Mouse (Mus musculus) brain, embryonic 14.5 days (tissue): ENCODE results near the gene Tfam.

Experiments
- CTCF ChIP-seq: fragments of 200-500 bp; IDR thresholded peaks from 2 replicates; pipeline ENCODE4 v1.5.1; 2012; ENCODE audit warnings: inconsistent platforms, mild to moderate bottlenecking, moderate library complexity, borderline replicate concordance; ENCODE audit not compliant: insufficient read depth, insufficient read length; ENCODE audit errors: extremely low read depth
- POLR2A ChIP-seq: fragments of 200-500 bp; IDR thresholded peaks from 2 replicates; pipeline ENCODE4 v1.6.1; 2012; ENCODE audit warnings: mild to moderate bottlenecking, inconsistent platforms, borderline replicate concordance; ENCODE audit not compliant: poor library complexity, insufficient read depth, insufficient read length, severe bottlenecking; ENCODE audit errors: extremely low read depth

DNA sequence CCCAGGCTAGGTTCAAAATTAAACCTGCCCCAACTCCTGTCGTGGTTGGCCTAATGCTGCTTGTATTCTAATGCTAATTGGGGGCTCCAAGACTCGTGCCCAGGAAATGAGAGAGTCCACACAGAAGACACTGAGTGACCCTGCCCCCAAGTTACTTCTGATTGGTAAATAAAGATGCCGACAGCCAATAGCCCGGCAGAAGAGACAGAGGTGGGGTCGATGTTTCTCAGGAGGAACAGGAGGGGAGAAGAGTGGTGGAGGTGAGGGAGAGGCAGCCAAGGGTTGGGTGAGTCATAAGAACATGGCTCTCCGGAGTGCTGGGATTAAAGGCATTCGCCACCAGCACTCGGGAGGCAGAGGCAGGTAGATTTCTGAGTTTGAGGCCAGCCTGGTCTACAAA, 61.7 kb downstream of the Tfam start:
- TF ChIP-seq CTCF (no peak), POLR2A (no peak)
